Mouse (Mus musculus) Patski (cell line): ENCODE measurements around the gene Tbc1d30. TPM values are rescaled to one million over a fixed set of nuclear protein-coding genes. Genes with fewer than 3 reads are reported as not detected.

ENCODE experiments used
- ATAC-seq: fragments of 100-300 bp; one replicate; pipeline ENCODE4 v1.8.0; 2021
- CTCF ChIA-PET: fragments of 350-600 bp; sonication (Branson Sonifier 250); formaldehyde crosslinking; loops from one replicate; lab custom pipeline; 2022; ENCODE audit warnings: inconsistent platforms; lab: Charles Lee
- POLR2A ChIA-PET: fragments of 350-600 bp; sonication (Branson Sonifier 250); formaldehyde crosslinking; loops from one replicate; lab custom pipeline; 2022; ENCODE audit warnings: antibody characterized with exemption, inconsistent platforms; lab: Charles Lee
- DNase-seq: peaks from one replicate; pipeline ENCODE4 v3.0.0-alpha.2; 2011; ENCODE audit warnings: low read depth, low spot score
- H3K27me3 ChIP-seq: fragments of 371-371 bp; one replicate; pipeline ENCODE4 v1.5.1; 2021
- CTCF ChIP-seq: fragments of 100-300 bp; IDR thresholded peaks from one replicate; pipeline ENCODE4 v1.5.1; 2021
- in situ Hi-C: fragments of 300-500 bp; cut with MboI; formaldehyde crosslinking; loops from 3 replicates; pipeline ENCODE4 v1.11.1; 2018; ENCODE audit warnings: low pct_unique_long_range_greater_than_20kb, mixed read lengths
- polyA plus RNA-seq: library from polyadenylated mRNA; unstranded; gene quantifications from one replicate; pipeline ENCODE4 v1.2.3, GENCODE M21; 2021

The Tbc1d30 gene
- 0.24 TPM for polyA plus RNA-seq

DNA sequence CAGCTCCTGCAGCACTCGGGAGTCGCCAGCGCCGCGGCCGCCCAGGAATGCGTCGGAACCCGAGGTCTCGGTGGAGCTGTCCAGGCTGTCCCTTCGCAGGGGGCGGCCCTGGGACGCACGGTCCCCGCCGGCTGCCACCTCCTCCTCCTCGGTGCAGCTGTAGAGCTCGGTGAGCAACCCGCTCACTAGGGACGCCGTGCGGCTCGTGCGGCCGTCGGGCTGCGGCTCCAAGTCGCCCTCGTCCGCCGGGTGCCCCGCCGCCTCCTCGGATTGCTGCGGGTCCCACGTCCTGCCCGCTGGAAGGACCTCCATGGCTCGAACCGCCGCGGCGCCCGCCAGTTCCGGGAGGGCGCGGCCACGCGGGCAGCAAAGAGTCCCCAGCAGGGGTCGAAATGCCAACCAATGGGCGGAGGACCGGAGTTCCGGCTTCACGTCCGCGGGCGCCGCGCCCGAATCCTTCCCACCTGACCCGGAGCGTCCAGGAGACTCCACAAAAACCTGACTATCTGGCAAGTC, at the start of gene Tbc1d30:
TSS of gene Tbc1d30 (minus strand) at position 213 of the 516 bp plus-strand sequence.
- no peak for TF ChIP-seq CTCF
- no peaks in the 10 kb centered on the region for H3K27me3 ChIP-seq
- DNase-seq (no peak), ATAC-seq (peak; percentile 35)
- POLR2A ChIA-PET = no interaction called here
- CTCF ChIA-PET = no interaction called here
- in situ Hi-C loops = no loop called here

DNA sequence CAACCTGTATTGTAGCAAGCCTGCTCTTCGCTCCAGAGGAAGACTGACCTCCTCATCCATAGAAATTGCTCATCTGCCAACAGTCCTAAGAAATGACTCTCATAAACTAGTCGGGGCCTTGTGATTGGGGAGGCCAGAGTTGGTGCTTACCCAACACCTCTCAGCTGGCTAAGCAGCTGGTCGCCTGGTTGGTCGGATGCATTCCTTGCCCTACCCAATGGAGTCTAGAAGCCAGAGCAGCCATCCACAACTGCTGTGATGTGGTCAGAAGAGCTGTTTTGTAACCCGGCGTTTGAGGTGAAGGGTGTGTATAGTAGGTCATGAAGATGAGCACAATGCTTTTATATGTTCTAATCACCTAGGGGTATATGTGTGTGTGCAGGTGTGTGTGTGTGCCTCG, 47.5 kb upstream of the Tbc1d30 start:
- ChIA-PET POLR2A (no interaction called here), CTCF (no interaction called here)
- H3K27me3 ChIP-seq = no peaks in the 10 kb centered on the region
- no peak for TF ChIP-seq CTCF
- in situ Hi-C loops = no loop called here
- ATAC-seq (no peak), DNase-seq (no peak)

DNA sequence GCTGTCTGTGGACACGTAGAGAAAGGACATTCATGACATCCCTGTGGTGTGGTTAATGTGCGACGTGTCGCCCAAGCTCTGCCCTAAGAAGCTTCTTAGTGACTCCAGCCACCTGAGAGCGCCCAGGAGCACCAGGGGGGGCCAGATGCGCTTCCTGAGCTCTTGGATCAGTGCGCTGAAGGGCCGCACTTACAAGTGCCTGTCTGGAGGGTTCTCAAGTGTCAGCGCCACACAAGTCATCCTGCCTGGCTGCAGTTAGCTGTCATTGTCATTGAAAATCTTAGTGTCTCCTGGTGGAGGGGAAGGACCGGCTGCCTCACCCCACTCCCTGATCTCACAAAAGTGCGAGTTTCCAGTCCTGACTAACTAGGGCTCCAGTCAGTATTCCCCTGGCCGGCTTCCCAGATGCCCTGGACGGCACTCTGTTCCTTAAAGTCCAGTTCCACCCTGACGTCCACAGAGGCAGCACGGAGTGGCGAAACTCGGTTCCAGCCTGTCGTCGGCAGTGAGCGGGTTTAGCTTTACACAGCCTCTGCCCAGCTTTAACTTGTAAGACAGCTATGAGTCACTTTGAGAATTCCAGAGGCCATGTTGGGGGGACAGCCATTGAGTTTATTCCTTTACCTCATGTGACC, 44.6 kb upstream of the Tbc1d30 start:
- no peaks in the 10 kb centered on the region for H3K27me3 ChIP-seq
- no peak for ATAC-seq
- ChIA-PET CTCF (interaction anchor here (0.9 to 1.5 kb wide), 3 partner anchors 8 to 122 kb away, joined by 3 to 4 read pairs (median 3); no protein-coding TSS in a partner anchor), POLR2A (interaction anchor here (1.4 kb wide), 1 partner anchor 9 kb away, joined by 4 read pairs; no protein-coding TSS in a partner anchor)
- TF ChIP-seq CTCF = no peak
- in situ Hi-C loops = no loop called here
- DNase-seq = no peak

DNA sequence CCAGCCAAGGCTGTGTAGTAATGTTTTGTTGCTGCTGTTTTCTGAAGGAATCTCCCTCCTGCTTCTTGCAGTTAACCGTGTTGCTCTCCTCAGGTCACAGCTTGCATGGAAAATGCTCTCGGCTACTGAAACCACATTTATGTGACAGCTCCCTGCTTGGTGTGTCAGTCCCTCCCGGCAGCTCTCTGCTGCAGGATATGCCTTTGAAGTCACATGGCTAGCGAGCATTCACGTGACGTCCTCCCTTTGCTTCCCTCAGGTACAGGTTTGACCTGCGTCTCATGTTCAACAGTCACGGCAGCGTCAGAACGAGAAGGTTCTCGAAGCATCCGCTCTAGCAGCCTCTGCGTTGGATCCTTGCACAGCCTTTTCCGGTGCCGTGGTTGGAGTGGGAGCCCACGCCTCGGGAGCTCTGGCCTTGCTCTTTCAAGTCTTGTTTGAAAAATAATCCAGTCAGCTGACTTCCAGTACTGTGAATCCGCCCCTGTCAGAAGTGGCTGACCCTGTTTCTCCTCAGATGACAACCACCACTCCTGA, 43.8 kb upstream of the Tbc1d30 start:
- H3K27me3 ChIP-seq = no peaks in the 10 kb centered on the region
- ATAC-seq = no peak
- no peak for DNase-seq
- no peak for TF ChIP-seq CTCF
- ChIA-PET POLR2A (interaction anchor here (1.4 kb wide), 1 partner anchor 9 kb away, joined by 4 read pairs; no protein-coding TSS in a partner anchor), CTCF (interaction anchor here (0.9 to 1.5 kb wide), 3 partner anchors 9 to 122 kb away, joined by 3 to 4 read pairs (median 3); no protein-coding TSS in a partner anchor)
- in situ Hi-C loops = no loop called here

DNA sequence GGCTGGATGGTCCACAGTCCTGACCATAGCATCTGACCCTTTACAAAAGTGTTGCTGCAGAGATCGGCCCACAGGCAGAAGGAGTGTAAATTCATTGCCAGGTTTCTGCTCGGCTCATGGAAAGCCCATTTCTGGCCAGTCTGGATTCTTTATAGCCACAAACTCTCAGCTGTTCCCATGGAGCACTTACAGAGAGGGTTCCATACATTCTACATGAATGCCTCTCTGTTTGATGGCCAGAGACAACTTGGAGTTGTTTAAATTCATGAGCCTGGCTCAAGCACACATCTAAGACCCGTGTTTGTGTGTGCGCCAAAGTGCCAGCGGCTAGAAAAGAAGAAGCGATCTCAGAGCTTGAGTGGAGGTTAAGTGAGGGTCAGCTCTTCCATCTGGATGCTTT, 43.2 kb upstream of the Tbc1d30 start:
- ChIA-PET POLR2A (interaction anchor here (1.4 kb wide), 1 partner anchor 8 kb away, joined by 4 read pairs; no protein-coding TSS in a partner anchor), CTCF (interaction anchor here (1.6 kb wide), 1 partner anchor 17 kb away, joined by 6 read pairs; no protein-coding TSS in a partner anchor)
- no peaks in the 10 kb centered on the region for H3K27me3 ChIP-seq
- no peak for TF ChIP-seq CTCF
- in situ Hi-C loops = no loop called here
- ATAC-seq = no peak
- no peak for DNase-seq

DNA sequence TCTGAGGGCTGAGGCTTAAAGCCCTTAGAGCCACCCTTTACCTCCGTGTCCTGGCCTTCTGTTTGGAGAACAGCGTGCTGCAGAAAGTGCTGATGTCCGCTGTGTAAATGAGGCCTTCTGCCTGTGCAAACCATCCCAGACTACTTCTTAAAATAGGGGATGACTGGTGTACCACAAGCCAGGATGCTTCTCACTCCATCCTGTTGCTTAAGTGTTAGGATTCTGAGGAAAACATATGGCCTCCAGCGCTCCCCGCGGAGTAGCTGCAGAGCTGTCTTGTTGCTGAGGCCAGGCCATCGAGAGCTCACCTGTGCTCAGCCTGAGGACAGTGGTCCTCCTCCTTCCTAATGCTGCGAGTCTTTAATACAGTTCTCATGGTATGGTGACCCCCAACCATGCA, 40.8 kb upstream of the Tbc1d30 start:
- no peak for TF ChIP-seq CTCF
- CTCF ChIA-PET = no interaction called here
- in situ Hi-C loops = no loop called here
- no peaks in the 10 kb centered on the region for H3K27me3 ChIP-seq
- POLR2A ChIA-PET = no interaction called here
- ATAC-seq (no peak), DNase-seq (no peak)

DNA sequence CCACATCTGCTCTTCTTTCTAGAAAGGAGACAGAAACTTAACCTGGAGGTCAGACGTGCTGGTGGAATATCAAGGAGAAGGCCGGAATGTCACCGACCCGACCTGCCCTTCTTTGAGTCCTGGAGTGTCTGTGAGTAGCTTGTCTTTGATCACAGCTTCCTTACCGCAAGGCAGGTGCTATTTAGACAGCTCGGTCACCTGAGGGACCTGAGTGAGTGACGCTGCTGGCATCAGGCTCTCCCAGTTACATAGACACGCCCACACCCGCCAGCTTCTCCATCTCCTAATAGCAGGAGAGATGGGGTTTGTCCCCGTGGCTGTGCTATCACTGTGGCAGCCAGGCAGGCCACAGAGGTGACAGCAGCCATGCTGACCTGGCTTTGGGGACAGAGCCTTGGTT, 39.5 kb upstream of the Tbc1d30 start:
- CTCF ChIA-PET = no interaction called here
- in situ Hi-C loops = no loop called here
- DNase-seq = no peak
- POLR2A ChIA-PET = no interaction called here
- ATAC-seq = no peak
- no peak for TF ChIP-seq CTCF
- H3K27me3 ChIP-seq = no peaks in the 10 kb centered on the region

DNA sequence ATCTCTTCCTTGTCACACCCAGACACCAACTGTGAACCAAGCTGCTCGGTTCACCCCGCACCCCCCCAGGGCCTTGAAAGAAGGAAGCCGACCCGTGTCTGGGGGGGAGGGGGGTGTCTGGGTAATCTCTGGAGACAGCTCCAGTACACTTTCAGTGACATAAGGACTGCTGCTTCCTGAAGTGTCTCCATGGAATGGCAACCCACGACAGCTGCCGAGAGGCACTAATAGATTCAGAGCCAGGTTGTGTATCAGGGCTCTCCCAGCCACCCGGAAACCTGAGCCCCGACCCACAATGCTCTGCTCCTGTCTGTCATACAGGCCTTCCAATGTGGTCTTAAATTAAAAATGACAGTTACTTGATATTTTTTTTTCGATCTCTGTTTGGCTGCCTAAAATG, 35.3 kb upstream of the Tbc1d30 start:
- in situ Hi-C loops = no loop called here
- DNase-seq (no peak), ATAC-seq (no peak)
- ChIA-PET CTCF (no interaction called here), POLR2A (interaction anchor here (1.3 kb wide), 1 partner anchor 9 kb away, joined by 4 read pairs; no protein-coding TSS in a partner anchor)
- H3K27me3 ChIP-seq = no peaks in the 10 kb centered on the region
- TF ChIP-seq CTCF = no peak

DNA sequence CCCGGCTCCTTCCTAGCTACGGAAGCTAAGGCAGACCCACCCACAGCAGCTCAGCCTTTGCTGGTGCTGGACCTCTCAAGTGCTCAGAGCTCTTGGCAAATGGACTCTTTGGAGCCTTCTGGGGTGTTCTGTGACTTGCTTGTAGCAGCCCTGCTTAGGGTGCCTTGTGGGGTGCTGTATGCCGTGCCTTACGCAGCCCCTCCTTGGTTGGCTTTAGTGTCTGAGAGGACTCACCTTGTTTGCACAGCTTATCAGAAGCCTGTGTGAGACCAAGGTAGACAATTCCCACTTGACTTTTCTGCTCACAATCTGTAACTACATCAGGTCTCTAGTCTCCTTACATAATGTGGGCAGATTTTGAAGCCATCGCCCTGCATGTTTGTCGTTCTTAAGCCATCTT, 34.6 kb upstream of the Tbc1d30 start:
- DNase-seq (no peak), ATAC-seq (no peak)
- POLR2A ChIA-PET = interaction anchor here (0.6 to 1.3 kb wide), 2 partner anchors 9 to 76 kb away, joined by 3 to 4 read pairs; no protein-coding TSS in a partner anchor
- CTCF ChIA-PET = no interaction called here
- no peaks in the 10 kb centered on the region for H3K27me3 ChIP-seq
- no peak for TF ChIP-seq CTCF
- in situ Hi-C loops = no loop called here

DNA sequence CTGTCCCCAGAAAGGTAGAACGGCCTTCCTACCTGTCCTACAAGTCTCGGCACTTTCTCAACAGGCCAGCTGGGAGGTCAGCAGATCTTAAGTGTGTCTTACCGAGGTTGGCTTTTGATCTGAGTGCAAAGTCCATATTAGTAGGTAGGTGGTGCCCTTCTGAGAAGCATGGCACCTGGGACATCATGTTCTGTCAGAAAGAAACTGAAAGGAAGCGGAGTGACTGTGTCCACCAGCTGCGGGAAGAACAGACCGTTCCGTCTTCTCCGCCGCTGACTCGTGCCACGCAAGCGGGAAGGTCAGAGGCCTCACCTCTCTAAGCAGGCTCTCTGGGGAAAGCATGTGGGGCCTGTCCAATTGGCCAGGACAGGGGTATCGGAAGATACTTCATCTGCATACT, 33.6 kb upstream of the Tbc1d30 start:
- in situ Hi-C loops = no loop called here
- DNase-seq (no peak), ATAC-seq (no peak)
- POLR2A ChIA-PET = no interaction called here
- H3K27me3 ChIP-seq = no peaks in the 10 kb centered on the region
- TF ChIP-seq CTCF = no peak
- CTCF ChIA-PET = interaction anchor here (1.0 kb wide), 1 partner anchor 25 kb away, joined by 3 read pairs; no protein-coding TSS in a partner anchor

DNA sequence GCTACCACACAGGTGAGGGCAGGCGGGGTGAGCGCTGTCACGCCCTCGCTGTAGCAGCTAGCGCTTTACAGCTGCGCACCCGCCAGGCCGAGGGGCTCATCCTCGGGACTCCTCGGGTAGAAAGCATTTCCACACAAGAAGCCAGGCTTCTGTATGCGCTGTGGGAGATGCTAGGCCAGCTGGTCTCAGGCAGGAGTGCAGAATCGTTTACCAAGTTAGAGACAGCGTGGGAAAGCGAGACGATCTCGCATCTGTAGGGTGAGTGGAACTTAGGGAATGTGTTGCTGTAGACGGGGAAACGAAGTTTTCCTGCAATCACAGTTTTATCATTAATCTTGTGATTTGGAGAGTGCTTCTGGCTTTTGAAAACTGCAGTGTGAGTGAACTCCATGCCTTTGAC, 30.2 kb upstream of the Tbc1d30 start:
- no peaks in the 10 kb centered on the region for H3K27me3 ChIP-seq
- POLR2A ChIA-PET = interaction anchor here (1.2 kb wide), 1 partner anchor 8 kb away, joined by 3 read pairs; no protein-coding TSS in a partner anchor
- DNase-seq = no peak
- ATAC-seq = no peak
- in situ Hi-C loops = no loop called here
- TF ChIP-seq CTCF = no peak
- CTCF ChIA-PET = no interaction called here
